In genomic region chr2:181365655-181366075, GRCm38 (mm10) we compare ENCODE assay signal across 7 mouse cellular contexts. TPM values are rescaled to one million over a fixed set of nuclear protein-coding genes. Genes with fewer than 3 reads are reported as not detected.
DNase-seq lines count a peak whose midpoint lies in the region; ATAC-seq and TF ChIP-seq lines count a peak whose summit lies in the region.

No protein-coding gene starts in this region.

- no peak for TF ChIP-seq CTCF in lung, embryonic 14.5 days (IDR thresholded peaks at IDR 0.05; ENCODE audit: low read depth)
- no peak for TF ChIP-seq CTCF in heart, postnatal 0 days (IDR thresholded peaks at IDR 0.05; ENCODE audit: low read depth)

- H3K36me3 ChIP-seq in lung, embryonic 14.5 days (ENCODE audit: insufficient read depth): peaks cover 39% of the 10 kb centered on the region
- H3K36me3 ChIP-seq in heart, postnatal 0 days (replicated peaks; ENCODE audit: control insufficient read depth, insufficient read depth, low read length): peaks cover 41% of the 10 kb centered on the region
- H3K36me3 ChIP-seq in liver, embryonic 16.5 days (ENCODE audit: control insufficient read depth, insufficient read depth): peaks cover 10% of the 10 kb centered on the region

- no peaks in the 10 kb centered on the region for H3K9me3 ChIP-seq in lung, embryonic 14.5 days (ENCODE audit: low read depth, low read length)
- no peaks in the 10 kb centered on the region for H3K9me3 ChIP-seq in heart, postnatal 0 days (replicated peaks; ENCODE audit: control insufficient read depth, low read length)
- no peaks in the 10 kb centered on the region for H3K9me3 ChIP-seq in liver, embryonic 16.5 days (replicated peaks; ENCODE audit: control insufficient read depth, low read length)

- no peak for TF ChIP-seq EP300 in heart, postnatal 0 days (IDR thresholded peaks at IDR 0.05; ENCODE audit: low read depth)

- peak; percentile 69 for ATAC-seq in lung, embryonic 14.5 days (ENCODE audit: insufficient read depth)
- ATAC-seq in common myeloid progenitor, adult 5-6 weeks (replicated peaks; ENCODE audit: low read depth, poor library complexity, severe bottlenecking): peak; percentile 41
- ATAC-seq in heart, postnatal 0 days (ENCODE audit: insufficient read depth, low read depth): peak; percentile 50
- peak; percentile 59 for ATAC-seq in liver, embryonic 16.5 days (ENCODE audit: low read depth)

- H3K4me3 ChIP-seq in lung, embryonic 14.5 days (ENCODE audit: low read depth, low read length): peak overlapping the region; percentile 91
- H3K4me3 ChIP-seq in heart, postnatal 0 days (ENCODE audit: low read depth, low read length): peak overlapping the region; percentile 77
- peak overlapping the region; percentile 90 for H3K4me3 ChIP-seq in liver, embryonic 16.5 days (ENCODE audit: low read depth, low read length)

- H3K27ac ChIP-seq in lung, embryonic 14.5 days (ENCODE audit: low read depth): peak overlapping the region; percentile 94
- H3K27ac ChIP-seq in heart, postnatal 0 days (ENCODE audit: low read depth): peak overlapping the region; percentile 89
- peak overlapping the region; percentile 92 for H3K27ac ChIP-seq in liver, embryonic 16.5 days (ENCODE audit: low read length)

- no peaks in the 10 kb centered on the region for H3K27me3 ChIP-seq in lung, embryonic 14.5 days (ENCODE audit: insufficient read depth, low read length)
- no peaks in the 10 kb centered on the region for H3K27me3 ChIP-seq in heart, postnatal 0 days (ENCODE audit: control insufficient read depth, insufficient read depth, low read length)
- no peaks in the 10 kb centered on the region for H3K27me3 ChIP-seq in liver, embryonic 16.5 days (ENCODE audit: control insufficient read depth, insufficient read depth, low read depth, low read length)

- H3K4me2 ChIP-seq in lung, embryonic 14.5 days: peak overlapping the region; percentile 96
- peak overlapping the region; percentile 92 for H3K4me2 ChIP-seq in heart, postnatal 0 days (ENCODE audit: low read depth, low read length)
- peak overlapping the region; percentile 92 for H3K4me2 ChIP-seq in liver, embryonic 16.5 days (ENCODE audit: low read depth, low read length)

- 0% methylated on average over 20 of the region's 20 CpGs for WGBS in lung, embryonic 14.5 days
- under 1% methylated on average over 18 of the region's 20 CpGs for WGBS in heart, postnatal 0 days
- WGBS in liver, embryonic 16.5 days (ENCODE audit: insufficient replicate concordance): under 1% methylated on average over 20 of the region's 20 CpGs

- no peak for DNase-seq in lung, embryonic 14.5 days
- no peak for DNase-seq in lung, postnatal 25 days (ENCODE audit: low spot score)
- no peak for DNase-seq in heart, postnatal 0 days (ENCODE audit: low spot score)
- peak; percentile 21 to 32 for DNase-seq in thymus, adult 18-20 months
- DNase-seq in gastrocnemius, adult 8-10 months (ENCODE audit: low spot score in 2 of 2): no peak

- H3K9ac ChIP-seq in lung, embryonic 14.5 days: peak overlapping the region; percentile 91
- peak overlapping the region; percentile 83 for H3K9ac ChIP-seq in heart, postnatal 0 days (replicated peaks; ENCODE audit: low read depth, low read length)
- peak overlapping the region; percentile 85 for H3K9ac ChIP-seq in liver, embryonic 16.5 days (ENCODE audit: low read depth, low read length)

- peaks cover 16% of the 10 kb centered on the region for H3K4me1 ChIP-seq in lung, embryonic 14.5 days (ENCODE audit: insufficient read depth)
- H3K4me1 ChIP-seq in heart, postnatal 0 days (ENCODE audit: control insufficient read depth, insufficient read depth): peaks cover 25% of the 10 kb centered on the region
- peaks cover 25% of the 10 kb centered on the region for H3K4me1 ChIP-seq in liver, embryonic 16.5 days (ENCODE audit: control insufficient read depth, low read depth, low read length)

RNA-seq across cellular contexts. Expression of gene Arfrp1, which starts 0.5 kb away (rescaled TPM):
- 54.1 and 54.2 TPM in 2 replicates for polyA plus RNA-seq in lung, embryonic 14.5 days (2014; fragmentation: Nextera tagmentation; extraction: Ambion mirVana)
- 39.3 and 82.5 TPM in 2 replicates for total RNA-seq in common myeloid progenitor, adult 5-6 weeks (2017)
- total RNA-seq in heart, postnatal 0 days (2014; rRNA removed; ENCODE audit: low replicate concordance): 11.4 and 17.9 TPM in 2 replicates
- polyA plus RNA-seq in heart, postnatal 0 days (2015; fragmentation: Nextera tagmentation; extraction: Ambion mirVana): 54.8 and 59.4 TPM in 2 replicates
- polyA plus RNA-seq in liver, embryonic 16.5 days (2015; fragmentation: Nextera tagmentation; extraction: Ambion mirVana): 17.1 and 20.7 TPM in 2 replicates
- total RNA-seq in gastrocnemius, adult 8-10 months (2022): 10 to 100 TPM; 20.9 to 25.1 (median 23.8) TPM

RNA-seq across cellular contexts. Expression of gene Zgpat, which starts 0.9 kb away (rescaled TPM):
- polyA plus RNA-seq in lung, embryonic 14.5 days (2014; fragmentation: Nextera tagmentation; extraction: Ambion mirVana): 35.7 and 41.1 TPM in 2 replicates
- total RNA-seq in common myeloid progenitor, adult 5-6 weeks (2017): 34.4 and 38.0 TPM in 2 replicates
- 26.0 and 38.4 TPM in 2 replicates for total RNA-seq in heart, postnatal 0 days (2014; rRNA removed; ENCODE audit: low replicate concordance)
- polyA plus RNA-seq in heart, postnatal 0 days (2015; fragmentation: Nextera tagmentation; extraction: Ambion mirVana): 18.7 and 19.2 TPM in 2 replicates
- 8.8 and 10.5 TPM in 2 replicates for polyA plus RNA-seq in liver, embryonic 16.5 days (2015; fragmentation: Nextera tagmentation; extraction: Ambion mirVana)
- total RNA-seq in gastrocnemius, adult 8-10 months (2022): 10 to 100 TPM in 2 of 4 experiments, 1 to 10 TPM in 2; 9.3 to 11.2 (median 10.3) TPM

RNA-seq across cellular contexts. Expression of gene Lime1, which starts 14.2 kb away (rescaled TPM):
- polyA plus RNA-seq in lung, embryonic 14.5 days (2014; fragmentation: Nextera tagmentation; extraction: Ambion mirVana): 19.6 and 26.6 TPM in 2 replicates
- 9.2 and 30.3 TPM in 2 replicates for total RNA-seq in common myeloid progenitor, adult 5-6 weeks (2017)
- total RNA-seq in heart, postnatal 0 days (2014; rRNA removed; ENCODE audit: low replicate concordance): 11.1 and 21.1 TPM in 2 replicates
- polyA plus RNA-seq in heart, postnatal 0 days (2015; fragmentation: Nextera tagmentation; extraction: Ambion mirVana): 5.9 and 7.6 TPM in 2 replicates
- 4.7 and 6.3 TPM in 2 replicates for polyA plus RNA-seq in liver, embryonic 16.5 days (2015; fragmentation: Nextera tagmentation; extraction: Ambion mirVana)
- total RNA-seq in gastrocnemius, adult 8-10 months (2022): 1 to 10 TPM; 2.2 to 4.0 (median 3.0) TPM

RNA-seq across cellular contexts. Expression of gene Rtel1, which starts 46.1 kb away (rescaled TPM):
- polyA plus RNA-seq in lung, embryonic 14.5 days (2014; fragmentation: Nextera tagmentation; extraction: Ambion mirVana): 67.0 and 70.3 TPM in 2 replicates
- total RNA-seq in common myeloid progenitor, adult 5-6 weeks (2017): 43.2 and 54.8 TPM in 2 replicates
- total RNA-seq in heart, postnatal 0 days (2014; rRNA removed; ENCODE audit: low replicate concordance): 27.4 and 53.1 TPM in 2 replicates
- 7.6 and 10.0 TPM in 2 replicates for polyA plus RNA-seq in heart, postnatal 0 days (2015; fragmentation: Nextera tagmentation; extraction: Ambion mirVana)
- polyA plus RNA-seq in liver, embryonic 16.5 days (2015; fragmentation: Nextera tagmentation; extraction: Ambion mirVana): 19.7 and 21.0 TPM in 2 replicates
- 10 to 100 TPM in 1 of 4 experiments, 1 to 10 TPM in 3; 8.4 to 12.9 (median 9.0) TPM for total RNA-seq in gastrocnemius, adult 8-10 months (2022)

RNA-seq across cellular contexts. Expression of gene Stmn3, which starts 51.4 kb away (rescaled TPM):
- 1.6 and 2.5 TPM in 2 replicates for polyA plus RNA-seq in lung, embryonic 14.5 days (2014; fragmentation: Nextera tagmentation; extraction: Ambion mirVana)
- total RNA-seq in common myeloid progenitor, adult 5-6 weeks (2017): not detected in 2 replicates
- 0.31 and 2.0 TPM in 2 replicates for total RNA-seq in heart, postnatal 0 days (2014; rRNA removed; ENCODE audit: low replicate concordance)
- 0.16 and 0.78 TPM in 2 replicates for polyA plus RNA-seq in heart, postnatal 0 days (2015; fragmentation: Nextera tagmentation; extraction: Ambion mirVana)
- polyA plus RNA-seq in liver, embryonic 16.5 days (2015; fragmentation: Nextera tagmentation; extraction: Ambion mirVana): 0.08 and 0.32 TPM in 2 replicates
- total RNA-seq in gastrocnemius, adult 8-10 months (2022): not detected

Comparison
In these comparisons a context has a peak if more than half of its experiments do, and no peak if none do; other contexts are left out.
1. DNase-seq: peak in thymus, adult 18-20 months (2 of 2); none in lung, embryonic 14.5 days (single experiment), lung, postnatal 25 days (single experiment), heart, postnatal 0 days (single experiment) and gastrocnemius, adult 8-10 months (0 of 2).
2. Peak in every context shown above with its lines, with median percentiles within 50 percentile points of each other: ATAC-seq, H3K27ac ChIP-seq, H3K4me2 ChIP-seq, H3K4me3 ChIP-seq and H3K9ac ChIP-seq.